Mouse (Mus musculus): ENCODE data around the gene Bbx. TPM values are rescaled to one million over a fixed set of nuclear protein-coding genes. Genes with fewer than 3 reads are reported as not detected.

The Bbx gene
- polyA plus RNA-seq, 1 experiment from 2014 or later: 29.4 TPM

- ChIA-PET CTCF (interaction anchor here (1.5 to 1.9 kb wide), 2 partner anchors 10 to 130 kb away, joined by 4 to 5 read pairs; no protein-coding TSS in a partner anchor), POLR2A (no interaction called here)
- in situ Hi-C loops (cut with MboI; ENCODE audit: low pct_unique_long_range_greater_than_20kb): no loop called here
- DNase-seq (ENCODE audit: low read depth, low spot score) (no peak), ATAC-seq (no peak)
- TF ChIP-seq CTCF (IDR thresholded peaks at IDR 0.05): no peak
- H3K27me3 ChIP-seq: no peaks in the 10 kb centered on the region
Observed at GRCm38 (mm10) chr16:50211231-50211630, 221.0 kb downstream of the Bbx start.

- TF ChIP-seq CTCF (IDR thresholded peaks at IDR 0.05): no peak
- no peak for DNase-seq (ENCODE audit: low read depth, low spot score)
- ATAC-seq: peak; percentile 78
- ChIA-PET POLR2A (no interaction called here), CTCF (interaction anchor here (1.5 to 1.9 kb wide), 2 partner anchors 9 to 130 kb away, joined by 4 to 5 read pairs; no protein-coding TSS in a partner anchor)
- in situ Hi-C loops (cut with MboI; ENCODE audit: low pct_unique_long_range_greater_than_20kb): no loop called here
- H3K27me3 ChIP-seq: no peaks in the 10 kb centered on the region
Observed at GRCm38 (mm10) chr16:50210742-50211141, 221.4 kb downstream of the Bbx start.

DNA sequence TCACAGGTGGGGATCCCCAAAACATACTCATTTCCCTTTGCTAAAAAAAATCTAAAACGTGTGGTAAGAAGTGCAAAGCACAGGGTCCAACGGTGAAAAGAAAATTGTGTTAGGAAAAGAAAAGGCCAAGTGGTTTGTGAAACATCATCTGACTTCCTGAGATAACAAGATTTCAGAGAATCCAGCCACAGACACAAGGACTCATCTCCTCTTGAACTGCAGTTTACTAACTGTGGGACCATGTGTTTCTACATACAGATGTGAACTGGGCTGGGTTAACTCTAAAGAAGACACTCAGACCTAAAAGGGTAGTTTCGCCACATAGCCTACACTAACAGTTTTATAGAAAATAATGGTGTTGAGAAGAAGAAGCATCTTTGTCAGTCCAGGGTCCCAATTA is 227.2 kb downstream of the Bbx start:
- ChIA-PET POLR2A (no interaction called here), CTCF (interaction anchor here (1.1 kb wide), 1 partner anchor 284 kb away, joined by 3 read pairs; no protein-coding TSS in a partner anchor)
- no peaks in the 10 kb centered on the region for H3K27me3 ChIP-seq
- TF ChIP-seq CTCF (IDR thresholded peaks at IDR 0.05): no peak
- ATAC-seq: no peak
- no peak for DNase-seq (ENCODE audit: low read depth, low spot score)
- in situ Hi-C loops (cut with MboI; ENCODE audit: low pct_unique_long_range_greater_than_20kb): no loop called here

GRCm38 (mm10) chr16:50201546-50202151 is 230.5 kb downstream of the Bbx start:
- H3K27me3 ChIP-seq: no peaks in the 10 kb centered on the region
- in situ Hi-C loops (cut with MboI; ENCODE audit: low pct_unique_long_range_greater_than_20kb): no loop called here
- CTCF ChIA-PET: interaction anchor here (0.9 to 1.4 kb wide), 4 partner anchors 10 to 104 kb away, joined by 3 to 5 read pairs (median 4); no protein-coding TSS in a partner anchor
- peak; percentile 69 for TF ChIP-seq CTCF (IDR thresholded peaks at IDR 0.05)
- POLR2A ChIA-PET: no interaction called here
- ATAC-seq (no peak), DNase-seq (ENCODE audit: low read depth, low spot score) (no peak)

DNA sequence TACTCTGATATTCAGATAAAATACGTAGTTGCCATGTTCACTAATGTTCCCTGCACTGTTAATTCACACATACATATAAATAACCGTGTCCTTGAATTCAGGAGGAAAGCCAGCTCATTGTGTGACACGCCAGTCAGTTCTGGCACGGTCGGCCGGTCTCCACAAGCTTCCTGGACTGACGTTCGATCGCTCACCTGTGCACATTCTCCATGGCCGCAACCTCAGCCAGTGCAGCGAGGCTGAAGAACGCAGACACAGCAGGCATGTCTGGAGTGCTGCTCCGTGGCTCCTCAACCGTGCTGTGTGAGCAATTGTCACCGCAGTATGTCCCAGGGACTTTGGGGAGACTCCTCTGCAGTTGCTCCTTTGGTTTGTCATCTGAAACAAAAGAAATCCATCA is 232.0 kb downstream of the Bbx start:
- H3K27me3 ChIP-seq: no peaks in the 10 kb centered on the region
- in situ Hi-C loops (cut with MboI; ENCODE audit: low pct_unique_long_range_greater_than_20kb): no loop called here
- CTCF ChIA-PET: no interaction called here
- POLR2A ChIA-PET: no interaction called here
- no peak for ATAC-seq
- TF ChIP-seq CTCF (IDR thresholded peaks at IDR 0.05): no peak
- no peak for DNase-seq (ENCODE audit: low read depth, low spot score)

- DNase-seq (ENCODE audit: low read depth, low spot score): no peak
- in situ Hi-C loops (cut with MboI; ENCODE audit: low pct_unique_long_range_greater_than_20kb): no loop called here
- no peak for ATAC-seq
- H3K27me3 ChIP-seq: no peaks in the 10 kb centered on the region
- CTCF ChIA-PET: interaction anchor here (2.1 kb wide), 1 partner anchor 23 kb away, joined by 4 read pairs; no protein-coding TSS in a partner anchor
- TF ChIP-seq CTCF (IDR thresholded peaks at IDR 0.05): no peak
- POLR2A ChIA-PET: no interaction called here
Observed at GRCm38 (mm10) chr16:50196118-50196517, 236.1 kb downstream of the Bbx start.

DNA sequence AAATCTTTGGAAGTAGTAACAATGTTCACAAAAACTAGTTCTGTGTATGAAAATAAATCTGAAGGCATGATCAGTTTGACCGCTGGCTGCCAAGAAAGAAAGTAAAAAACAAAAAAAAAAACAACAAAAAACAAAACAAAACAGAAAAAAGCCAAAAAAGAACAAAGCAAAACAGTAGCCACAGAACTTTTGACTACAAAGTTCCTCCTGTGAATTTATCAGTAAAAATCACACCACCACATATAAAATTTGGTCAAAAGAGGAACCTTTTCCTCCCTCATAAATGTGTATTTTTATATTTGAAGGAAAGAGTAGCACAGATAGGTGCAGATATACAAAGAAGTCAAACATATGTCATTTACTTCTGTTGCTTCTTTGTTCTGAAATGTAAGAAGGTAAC is 239.6 kb downstream of the Bbx start:
- in situ Hi-C loops (cut with MboI; ENCODE audit: low pct_unique_long_range_greater_than_20kb): no loop called here
- ATAC-seq (no peak), DNase-seq (ENCODE audit: low read depth, low spot score) (no peak)
- TF ChIP-seq CTCF (IDR thresholded peaks at IDR 0.05): no peak
- no peaks in the 10 kb centered on the region for H3K27me3 ChIP-seq
- ChIA-PET CTCF (interaction anchor here (1.1 kb wide), 1 partner anchor 20 kb away, joined by 3 read pairs; no protein-coding TSS in a partner anchor), POLR2A (no interaction called here)

DNA sequence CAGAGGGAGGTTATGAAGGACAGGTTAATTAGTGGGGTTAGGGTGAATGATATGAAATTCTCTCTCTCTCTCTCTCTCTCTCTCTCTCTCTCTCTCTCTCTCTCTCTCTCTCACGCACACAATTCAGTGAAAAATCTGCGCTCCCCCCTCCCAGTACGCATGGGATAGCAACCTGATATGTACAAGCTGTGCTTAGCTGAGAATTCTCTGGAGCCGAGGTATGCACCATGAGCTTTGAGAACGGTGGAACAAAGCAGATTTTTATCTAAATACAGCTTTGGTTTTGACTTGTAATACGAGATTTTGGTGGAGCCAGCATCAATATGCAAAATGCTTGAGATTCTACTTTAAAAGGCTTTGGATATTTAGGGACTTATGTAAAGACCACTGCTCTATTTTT is 243.1 kb downstream of the Bbx start:
- DNase-seq (ENCODE audit: low read depth, low spot score) (no peak), ATAC-seq (no peak)
- in situ Hi-C loops (cut with MboI; ENCODE audit: low pct_unique_long_range_greater_than_20kb): no loop called here
- CTCF ChIA-PET: interaction anchor here (0.6 to 1.6 kb wide), 2 partner anchors 10 to 15 kb away, joined by 3 to 4 read pairs; no protein-coding TSS in a partner anchor
- no peaks in the 10 kb centered on the region for H3K27me3 ChIP-seq
- TF ChIP-seq CTCF (IDR thresholded peaks at IDR 0.05): no peak
- POLR2A ChIA-PET: no interaction called here

DNA sequence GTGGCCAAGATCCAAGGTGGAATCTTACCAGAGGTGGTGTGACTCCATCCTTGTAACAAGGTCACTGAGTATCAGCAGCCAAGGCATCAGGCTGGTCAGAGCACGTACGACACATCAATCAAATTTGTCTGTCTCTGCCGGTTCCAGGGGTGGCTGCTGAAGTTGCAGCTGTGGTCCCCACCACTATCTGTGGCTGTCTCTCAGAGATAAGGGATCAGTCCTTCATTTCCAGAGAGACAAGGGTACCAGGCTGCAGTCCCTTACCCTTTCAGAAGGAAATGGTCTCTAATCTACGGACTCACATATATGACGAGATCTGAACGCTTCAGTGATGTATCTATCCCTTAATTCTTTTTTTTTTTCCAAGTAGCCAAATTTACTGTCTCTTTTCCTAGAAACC is 245.6 kb downstream of the Bbx start:
- no peak for ATAC-seq
- POLR2A ChIA-PET: no interaction called here
- in situ Hi-C loops (cut with MboI; ENCODE audit: low pct_unique_long_range_greater_than_20kb): no loop called here
- CTCF ChIA-PET: no interaction called here
- no peak for DNase-seq (ENCODE audit: low read depth, low spot score)
- TF ChIP-seq CTCF (IDR thresholded peaks at IDR 0.05): no peak
- no peaks in the 10 kb centered on the region for H3K27me3 ChIP-seq

GRCm38 (mm10) chr16:50185041-50185440 is 247.1 kb downstream of the Bbx start:
- POLR2A ChIA-PET: interaction anchor here (0.7 kb wide), 1 partner anchor 12 kb away, joined by 3 read pairs; no protein-coding TSS in a partner anchor
- TF ChIP-seq CTCF (IDR thresholded peaks at IDR 0.05): no peak
- CTCF ChIA-PET: interaction anchor here (0.9 to 1.3 kb wide), 2 partner anchors 17 to 31 kb away, joined by 3 read pairs; no protein-coding TSS in a partner anchor
- ATAC-seq (peak; percentile 92), DNase-seq (ENCODE audit: low read depth, low spot score) (no peak)
- H3K27me3 ChIP-seq: no peaks in the 10 kb centered on the region
- in situ Hi-C loops (cut with MboI; ENCODE audit: low pct_unique_long_range_greater_than_20kb): no loop called here

- no peak for TF ChIP-seq CTCF (IDR thresholded peaks at IDR 0.05)
- ChIA-PET POLR2A (no interaction called here), CTCF (no interaction called here)
- no peak for ATAC-seq
- DNase-seq (ENCODE audit: low read depth, low spot score): no peak
- no peaks in the 10 kb centered on the region for H3K27me3 ChIP-seq
- in situ Hi-C loops (cut with MboI; ENCODE audit: low pct_unique_long_range_greater_than_20kb): no loop called here
Observed at GRCm38 (mm10) chr16:50182988-50183387, 249.2 kb downstream of the Bbx start.

Data from Patski (cell line).